Mouse (Mus musculus) testis, adult 2 months (tissue): ENCODE measurements at regions not wholly inside any gene's neighbourhood (a gene's known extent, or its start where the extent isn't known, plus 50 kb on each side); places are given as distances from the start of the nearest gene placed in this dataset.

Experiments used
- H3K27ac ChIP-seq: fragments of 200-500 bp; 2 replicates; pipeline ENCODE4 v1.5.1; 2012; ENCODE audit warnings: low read depth, low read length; ENCODE audit not compliant: control insufficient read depth, insufficient read depth
- H3K27me3 ChIP-seq: fragments of 200-500 bp; 2 replicates; pipeline ENCODE4 v1.6.1; 2012; ENCODE audit warnings: mild to moderate bottlenecking, low read length, moderate library complexity; ENCODE audit not compliant: control insufficient read depth, insufficient read depth
- H3K36me3 ChIP-seq: fragments of 200-500 bp; 2 replicates; pipeline ENCODE4 v1.6.1; 2012; ENCODE audit warnings: mild to moderate bottlenecking, low read length; ENCODE audit not compliant: control insufficient read depth, insufficient read depth
- H3K4me1 ChIP-seq: fragments of 200-500 bp; 2 replicates; pipeline ENCODE4 v1.6.1; 2012; ENCODE audit warnings: low read length; ENCODE audit not compliant: control insufficient read depth, insufficient read depth
- H3K4me3 ChIP-seq: fragments of 200-500 bp; 2 replicates; pipeline ENCODE4 v1.5.1; 2012; ENCODE audit warnings: low read depth, mild to moderate bottlenecking, low read length, moderate library complexity, mixed read lengths; ENCODE audit not compliant: control insufficient read depth
- CTCF ChIP-seq: fragments of 200-500 bp; IDR thresholded peaks from 2 replicates; pipeline ENCODE4 v1.5.1; 2012; ENCODE audit warnings: low read depth, mild to moderate bottlenecking, inconsistent platforms, low read length, moderate library complexity; ENCODE audit not compliant: control insufficient read depth, insufficient read depth, insufficient replicate concordance
- POLR2A ChIP-seq: fragments of 200-500 bp; IDR thresholded peaks from 2 replicates; pipeline ENCODE4 v1.6.1; 2012; ENCODE audit warnings: low read depth, mild to moderate bottlenecking, inconsistent platforms, low read length, moderate library complexity; ENCODE audit not compliant: control insufficient read depth

GRCm38 (mm10) chr12:107689418-107689817, 201.0 kb downstream of the 3110018I06Rik start:
- Histone ChIP-seq H3K27me3 (no peaks in the 10 kb centered on the region), H3K27ac (no peak overlapping the region), H3K4me1 (0 out of 2 replicates have a peak, but pooled peaks cover 2% of the 10 kb centered on the region), H3K36me3 (no peaks in the 10 kb centered on the region), H3K4me3 (no peak overlapping the region)
- no peak for TF ChIP-seq POLR2A
- no peak for TF ChIP-seq CTCF

DNA sequence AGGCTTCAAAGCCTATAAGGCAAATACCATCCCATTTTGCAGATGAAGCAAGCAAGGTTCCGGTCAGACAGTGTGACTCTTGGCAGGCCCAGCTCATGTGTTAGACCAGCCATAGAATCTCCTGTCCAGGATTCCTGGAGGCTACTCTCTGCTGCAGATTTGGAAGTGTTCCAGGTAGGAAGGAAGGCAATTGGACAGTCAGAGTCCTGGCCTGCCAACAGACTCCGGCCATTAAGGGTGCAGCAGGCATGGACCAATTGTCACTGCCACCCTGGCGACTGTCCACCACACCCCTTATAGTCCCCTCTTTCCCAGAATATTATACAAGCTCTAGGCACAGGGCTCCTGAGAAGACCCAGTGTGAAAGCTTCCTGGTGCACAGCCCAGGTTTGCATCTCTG, 201.6 kb downstream of the 3110018I06Rik start:
- Histone ChIP-seq H3K27me3 (no peaks in the 10 kb centered on the region), H3K27ac (no peak overlapping the region), H3K4me3 (no peak overlapping the region), H3K36me3 (no peaks in the 10 kb centered on the region), H3K4me1 (0 out of 2 replicates have a peak, but pooled peaks cover 2% of the 10 kb centered on the region)
- TF ChIP-seq POLR2A (no peak), CTCF (no peak)

DNA sequence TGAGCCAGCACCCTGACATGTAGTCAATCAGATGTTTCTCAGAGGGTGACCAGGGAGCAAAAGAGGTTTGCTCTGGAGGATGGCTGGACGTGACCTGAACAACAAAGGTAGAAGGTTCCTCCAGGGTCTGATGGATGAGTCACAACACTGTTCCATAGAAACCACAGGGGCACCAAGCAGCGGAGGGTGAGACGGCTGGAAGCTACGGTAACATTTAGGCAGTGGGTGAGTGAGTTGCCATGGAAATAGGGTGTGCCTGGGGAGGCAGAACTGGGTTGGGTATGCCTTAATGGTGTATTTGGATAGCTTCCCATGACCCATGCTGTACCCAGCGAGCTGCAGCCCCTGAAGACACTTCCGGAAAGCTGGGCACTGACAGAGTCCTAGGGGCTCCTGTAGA, 205.3 kb downstream of the 3110018I06Rik start:
- Histone ChIP-seq H3K4me1 (no peaks in the 10 kb centered on the region), H3K27me3 (no peaks in the 10 kb centered on the region), H3K36me3 (no peaks in the 10 kb centered on the region), H3K4me3 (no peak overlapping the region), H3K27ac (no peak overlapping the region)
- no peak for TF ChIP-seq POLR2A
- TF ChIP-seq CTCF: no peak

DNA sequence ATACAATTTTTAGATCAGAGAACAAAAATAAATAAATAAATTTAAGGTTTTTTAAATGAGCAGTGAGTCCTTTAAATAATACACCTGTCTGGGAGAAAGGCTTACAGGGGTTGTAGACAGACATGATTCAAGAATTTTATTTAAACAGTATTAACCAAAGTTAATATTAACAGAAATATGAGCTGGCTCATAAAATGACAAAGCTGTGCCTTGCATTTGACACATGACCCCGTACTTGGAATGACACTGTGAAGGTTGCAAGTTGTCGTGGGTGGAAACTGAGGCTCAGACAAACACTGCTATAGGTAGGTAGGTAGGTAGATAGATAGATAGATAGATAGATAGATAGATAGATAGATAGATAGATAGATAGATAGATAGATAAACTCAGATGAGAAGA, 206.6 kb downstream of the 3110018I06Rik start:
- no peaks in the 10 kb centered on the region for H3K27me3 ChIP-seq
- H3K4me3 ChIP-seq: no peak overlapping the region
- H3K27ac ChIP-seq: no peak overlapping the region
- TF ChIP-seq CTCF (no peak), POLR2A (no peak)
- H3K4me1 ChIP-seq: no peaks in the 10 kb centered on the region
- H3K36me3 ChIP-seq: no peaks in the 10 kb centered on the region

DNA sequence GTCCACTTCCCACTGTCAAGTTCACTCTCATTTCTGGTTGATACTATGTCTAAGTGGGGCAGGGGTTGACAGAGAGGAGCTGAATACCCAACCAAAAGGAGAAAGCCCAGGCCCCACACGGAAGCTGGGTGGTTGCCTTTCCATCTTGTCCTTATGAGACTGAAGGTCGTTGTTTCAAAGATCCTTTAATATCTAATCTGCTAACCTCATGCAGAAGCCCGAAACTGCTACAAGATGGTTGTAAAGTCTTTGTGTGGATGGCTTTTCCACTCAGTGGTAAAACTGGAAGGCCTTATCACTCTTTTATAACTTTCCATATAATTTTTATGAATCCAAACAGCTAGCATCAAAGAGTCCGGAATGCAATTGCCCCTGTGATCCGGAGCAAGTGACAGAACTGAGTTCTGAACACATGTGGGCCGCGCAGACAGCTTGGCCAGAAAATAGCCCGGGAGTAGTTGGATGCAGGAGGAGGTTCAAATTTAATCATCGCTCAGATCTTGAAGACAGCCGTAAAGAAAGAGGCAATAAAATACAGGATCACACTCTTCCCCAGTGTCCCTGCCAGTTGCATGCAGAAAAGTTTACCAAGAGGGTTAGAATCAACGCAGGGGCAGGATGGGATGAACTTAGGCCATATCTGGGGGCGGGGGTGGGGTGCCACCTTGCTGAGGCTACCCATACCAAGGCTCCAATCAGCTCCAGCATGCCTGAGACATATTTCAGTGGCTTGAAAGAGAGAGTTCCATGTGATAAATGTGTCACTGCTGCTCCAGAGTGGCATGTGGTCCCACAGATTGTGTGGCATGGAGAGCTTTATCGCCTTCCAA, 207.2 kb downstream of the 3110018I06Rik start:
- no peak overlapping the region for H3K27ac ChIP-seq
- TF ChIP-seq CTCF: no peak
- no peak for TF ChIP-seq POLR2A
- H3K4me3 ChIP-seq: no peak overlapping the region
- H3K36me3 ChIP-seq: no peaks in the 10 kb centered on the region
- H3K27me3 ChIP-seq: no peaks in the 10 kb centered on the region
- H3K4me1 ChIP-seq: no peaks in the 10 kb centered on the region

DNA sequence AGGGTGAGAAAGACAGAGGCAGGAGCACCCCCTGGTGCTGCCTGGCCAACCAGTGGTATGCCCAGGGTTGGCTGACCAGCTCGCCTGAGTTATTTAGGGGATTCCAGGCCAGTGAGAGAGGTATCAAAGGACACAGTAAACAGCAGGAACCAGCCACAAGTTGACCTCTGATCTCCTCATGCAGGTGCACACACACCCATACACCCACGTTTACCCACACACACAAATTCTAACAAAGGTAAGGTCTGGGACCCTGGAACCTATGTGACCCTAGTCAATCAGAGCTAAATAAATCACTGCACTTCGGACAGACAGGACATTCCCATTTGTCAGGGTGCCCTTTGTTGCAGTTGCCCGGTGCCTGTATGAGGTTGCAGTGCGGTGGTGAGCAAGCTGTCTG, 211.9 kb downstream of the 3110018I06Rik start:
- TF ChIP-seq CTCF: no peak
- no peak for TF ChIP-seq POLR2A
- H3K4me3 ChIP-seq: no peak overlapping the region
- no peak overlapping the region for H3K27ac ChIP-seq
- no peaks in the 10 kb centered on the region for H3K27me3 ChIP-seq
- no peaks in the 10 kb centered on the region for H3K36me3 ChIP-seq
- no peaks in the 10 kb centered on the region for H3K4me1 ChIP-seq

GRCm38 (mm10) chr12:107700868-107701597, 212.6 kb downstream of the 3110018I06Rik start:
- no peaks in the 10 kb centered on the region for H3K27me3 ChIP-seq
- no peaks in the 10 kb centered on the region for H3K36me3 ChIP-seq
- no peaks in the 10 kb centered on the region for H3K4me1 ChIP-seq
- no peak overlapping the region for H3K27ac ChIP-seq
- no peak overlapping the region for H3K4me3 ChIP-seq
- no peak for TF ChIP-seq POLR2A
- TF ChIP-seq CTCF: no peak
